Mouse (Mus musculus): ENCODE data around the gene Vmn1r195. TPM values are rescaled to one million over a fixed set of nuclear protein-coding genes. Genes with fewer than 3 reads are reported as not detected.

Gene Vmn1r195
- not detected in 2 replicates for polyA plus RNA-seq (2012; rRNA removed)

GRCm38 (mm10) chr13:22270222-22270621 lies at the start of gene Vmn1r195:
Gene Vmn1r195 (plus strand): TSS chr13:22270522.

GRCm38 (mm10) chr13:22223060-22223459 lies 47.3 kb upstream of the Vmn1r195 start, which contains the start of gene Vmn1r193:
Gene Vmn1r193 (minus strand): TSS chr13:22223160.

GRCm38 (mm10) chr13:22243915-22244314 lies 26.4 kb upstream of the Vmn1r195 start, which contains the start of gene Vmn1r194:
Gene Vmn1r194 (plus strand): TSS chr13:22244215.

GRCm38 (mm10) chr13:22289620-22290019 lies 19.3 kb downstream of the Vmn1r195 start, which contains the start of gene Vmn1r196:
Gene Vmn1r196 (plus strand): TSS chr13:22289920.

GRCm38 (mm10) chr13:22324289-22324688 lies 54.0 kb downstream of the Vmn1r195 start, which contains the start of gene Vmn1r197:
Gene Vmn1r197 (plus strand): TSS chr13:22324589.

Other genes with a start within 250 kb of the Vmn1r195 start
- 3.6 and 4.4 TPM in 2 replicates for gene Hist1h2ah, start 235.0 kb upstream of the Vmn1r195 start, polyA plus RNA-seq (2012; rRNA removed)
- 6.7 and 11.4 TPM in 2 replicates for gene Hist1h2bk, start 234.7 kb upstream of the Vmn1r195 start, polyA plus RNA-seq (2012; rRNA removed)
- gene Hist1h4i, start 229.2 kb upstream of the Vmn1r195 start, polyA plus RNA-seq (2012; rRNA removed) = 42.8 and 103 TPM in 2 replicates
- 13.6 and 14.3 TPM in 2 replicates for gene Hist1h2ag, start 227.6 kb upstream of the Vmn1r195 start, polyA plus RNA-seq (2012; rRNA removed)
- gene Hist1h2bj, start 227.3 kb upstream of the Vmn1r195 start, polyA plus RNA-seq (2012; rRNA removed) = 7.7 and 11.4 TPM in 2 replicates
- not detected in 2 replicates for gene Vmn1r188, start 186.1 kb upstream of the Vmn1r195 start, polyA plus RNA-seq (2012; rRNA removed)
- not detected in 2 replicates for gene Vmn1r189, start 164.7 kb upstream of the Vmn1r195 start, polyA plus RNA-seq (2012; rRNA removed)
- gene Vmn1r191, start 86.6 kb upstream of the Vmn1r195 start, polyA plus RNA-seq (2012; rRNA removed) = not detected in 2 replicates
- not detected in 2 replicates for gene Vmn1r192, start 79.4 kb upstream of the Vmn1r195 start, polyA plus RNA-seq (2012; rRNA removed)
- gene Vmn1r193, start 47.4 kb upstream of the Vmn1r195 start, polyA plus RNA-seq (2012; rRNA removed) = not detected in 2 replicates
- gene Vmn1r194, start 26.3 kb upstream of the Vmn1r195 start, polyA plus RNA-seq (2012; rRNA removed) = not detected in 2 replicates
- not detected in 2 replicates for gene Vmn1r196, start 19.4 kb downstream of the Vmn1r195 start, polyA plus RNA-seq (2012; rRNA removed)
- not detected in 2 replicates for gene Vmn1r197, start 54.1 kb downstream of the Vmn1r195 start, polyA plus RNA-seq (2012; rRNA removed)
- gene Vmn1r198, start 79.8 kb downstream of the Vmn1r195 start, polyA plus RNA-seq (2012; rRNA removed) = not detected in 2 replicates
- not detected in 2 replicates for gene Vmn1r199, start 109.3 kb downstream of the Vmn1r195 start, polyA plus RNA-seq (2012; rRNA removed)
- not detected in 2 replicates for gene Vmn1r200, start 119.9 kb downstream of the Vmn1r195 start, polyA plus RNA-seq (2012; rRNA removed)
- not detected in 2 replicates for gene Vmn1r201, start 201.4 kb downstream of the Vmn1r195 start, polyA plus RNA-seq (2012; rRNA removed)
- gene Vmn1r202, start 234.9 kb downstream of the Vmn1r195 start, polyA plus RNA-seq (2012; rRNA removed) = not detected in 2 replicates
- not detected in 2 replicates for gene Vmn1r203, start 247.6 kb downstream of the Vmn1r195 start, polyA plus RNA-seq (2012; rRNA removed)